Mouse (Mus musculus) spleen, postnatal 0 days (tissue): ENCODE data around the gene Wfs1. TPM values are rescaled to one million over a fixed set of nuclear protein-coding genes. Genes with fewer than 3 reads are reported as not detected.

Experiments used
- polyA plus RNA-seq: library from polyadenylated mRNA; unstranded; fragments of >200 nt; fragmentation: Nextera tagmentation; extraction: Ambion mirVana; gene quantifications from 2 replicates; pipeline ENCODE4 v1.2.1, GENCODE M21; 2015

The Wfs1 gene
- polyA plus RNA-seq, result 1.3 TPM in 2 replicates

GRCm38 (mm10) chr5:36988781-36989624 lies at the start of gene Wfs1:
Wfs1 (minus strand) TSS chr5:36989205.

Other genes with a start within 250 kb of the Wfs1 start
- gene Bloc1s4, start 240.6 kb downstream of the Wfs1 start, polyA plus RNA-seq, result 21.6 and 22.2 TPM in 2 replicates
- gene Mrfap1, start 192.4 kb downstream of the Wfs1 start, polyA plus RNA-seq, result 171 and 187 TPM in 2 replicates
- gene Man2b2, start 158.6 kb downstream of the Wfs1 start, polyA plus RNA-seq, result 10.1 and 14.3 TPM in 2 replicates
- gene Ppp2r2c, start 120.7 kb downstream of the Wfs1 start, polyA plus RNA-seq, result 0.02 TPM in 1 of 2 replicates, not detected in the other
- 0.02 TPM in 1 of 2 replicates, not detected in the other for gene Gm1043, start 96.2 kb upstream of the Wfs1 start, polyA plus RNA-seq